Mouse (Mus musculus): Measurements from ENCODE around the gene Myo1g. TPM values are rescaled to one million over a fixed set of nuclear protein-coding genes. Genes with fewer than 3 reads are reported as not detected.
A peak's percentile ranks its signal among the peaks of the same experiment; 100 is the strongest.
"Not testable (repeated sequence)": the region's sequence is repeated elsewhere in the genome, so short reads cannot be mapped to it uniquely, and the experiment has no call there.

Myo1g gene
- polyA plus RNA-seq, 1 experiment from 2014 or later, result 0.37 TPM

- ATAC-seq (ENCODE audit: low FRiP score), result peak; percentile 45
- Histone ChIP-seq H3K4me3 (replicated peaks) (peak overlapping the region; percentile 66), H3K4me1 (peaks cover 25% of the 10 kb centered on the region), H3K9ac (replicated peaks) (peak overlapping the region; percentile 71), H3K36me3 (peaks cover 27% of the 10 kb centered on the region), H3K27me3 (replicated peaks) (no peaks in the 10 kb centered on the region), H3K4me2 (peak overlapping the region; percentile 91), H3K27ac (replicated peaks) (peak overlapping the region; percentile 81), H3K9me3 (replicated peaks) (no peaks in the 10 kb centered on the region)
- 20% methylated on average over 10 of the region's 10 CpGs for WGBS
Observed at GRCm38 (mm10) chr11:6527256-6528185, 6.8 kb upstream of the Myo1g start.

GRCm38 (mm10) chr11:6526526-6527255, 5.9 kb upstream of the Myo1g start:
- 81% methylated on average over 12 of the region's 16 CpGs for WGBS
- peak overlapping the region; percentile 91 for H3K4me2 ChIP-seq
- ATAC-seq (ENCODE audit: low FRiP score); H3K27ac ChIP-seq (replicated peaks); H3K9ac ChIP-seq (replicated peaks); H3K9me3 ChIP-seq (replicated peaks); H3K27me3 ChIP-seq (replicated peaks): not testable (repeated sequence)
- peak overlapping the region; percentile 66; the same call in 1 of the 2 replicates for H3K4me3 ChIP-seq (replicated peaks)
- H3K36me3 ChIP-seq, result peaks cover 27% of the 10 kb centered on the region
- H3K4me1 ChIP-seq, result peaks cover 25% of the 10 kb centered on the region

GRCm38 (mm10) chr11:6525241-6525640, 4.5 kb upstream of the Myo1g start:
- Histone ChIP-seq H3K27ac (replicated peaks) (no peak overlapping the region), H3K9ac (replicated peaks) (no peak overlapping the region), H3K4me3 (replicated peaks) (no peak overlapping the region), H3K27me3 (replicated peaks) (no peaks in the 10 kb centered on the region), H3K9me3 (replicated peaks) (no peaks in the 10 kb centered on the region), H3K36me3 (peaks cover 27% of the 10 kb centered on the region), H3K4me1 (peaks cover 25% of the 10 kb centered on the region), H3K4me2 (no peak overlapping the region)
- no peak for ATAC-seq (ENCODE audit: low FRiP score)
- 70% methylated on average over 1 of the region's 1 CpGs for WGBS

DNA sequence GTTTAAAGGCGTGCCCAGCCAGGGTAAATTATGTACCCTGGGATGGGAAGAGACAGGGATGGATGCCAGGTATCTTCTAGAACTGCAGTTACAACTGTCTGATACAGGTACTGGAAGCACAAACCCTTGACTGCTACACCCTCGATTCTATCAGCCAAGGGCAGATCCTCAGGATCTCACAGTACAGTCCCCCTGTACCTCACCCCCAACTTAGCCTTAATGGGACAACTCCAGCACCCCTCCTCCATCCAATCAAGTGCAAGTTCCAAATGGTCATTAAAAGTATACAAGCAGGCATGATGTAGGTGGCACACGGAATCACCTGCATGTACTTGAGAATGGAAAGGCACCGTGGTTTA, 4.1 kb upstream of the Myo1g start:
- no peak overlapping the region for H3K27ac ChIP-seq (replicated peaks)
- no peaks in the 10 kb centered on the region for H3K27me3 ChIP-seq (replicated peaks)
- H3K4me2 ChIP-seq, result no peak overlapping the region
- H3K4me3 ChIP-seq (replicated peaks), result no peak overlapping the region
- WGBS, result 90% methylated on average over 4 of the region's 4 CpGs
- no peak for ATAC-seq (ENCODE audit: low FRiP score)
- H3K9ac ChIP-seq (replicated peaks), result no peak overlapping the region
- peaks cover 25% of the 10 kb centered on the region for H3K4me1 ChIP-seq
- H3K9me3 ChIP-seq (replicated peaks), result no peaks in the 10 kb centered on the region
- peaks cover 27% of the 10 kb centered on the region for H3K36me3 ChIP-seq

GRCm38 (mm10) chr11:6524165-6524879, 3.6 kb upstream of the Myo1g start:
- Histone ChIP-seq H3K27ac (replicated peaks) (no peak overlapping the region), H3K27me3 (replicated peaks) (no peaks in the 10 kb centered on the region), H3K9ac (replicated peaks) (no peak overlapping the region), H3K36me3 (peaks cover 27% of the 10 kb centered on the region), H3K4me2 (no peak overlapping the region), H3K9me3 (replicated peaks) (no peaks in the 10 kb centered on the region), H3K4me1 (peaks cover 25% of the 10 kb centered on the region), H3K4me3 (replicated peaks) (no peak overlapping the region)
- WGBS, result 94% methylated on average over 8 of the region's 8 CpGs
- ATAC-seq (ENCODE audit: low FRiP score), result no peak

DNA sequence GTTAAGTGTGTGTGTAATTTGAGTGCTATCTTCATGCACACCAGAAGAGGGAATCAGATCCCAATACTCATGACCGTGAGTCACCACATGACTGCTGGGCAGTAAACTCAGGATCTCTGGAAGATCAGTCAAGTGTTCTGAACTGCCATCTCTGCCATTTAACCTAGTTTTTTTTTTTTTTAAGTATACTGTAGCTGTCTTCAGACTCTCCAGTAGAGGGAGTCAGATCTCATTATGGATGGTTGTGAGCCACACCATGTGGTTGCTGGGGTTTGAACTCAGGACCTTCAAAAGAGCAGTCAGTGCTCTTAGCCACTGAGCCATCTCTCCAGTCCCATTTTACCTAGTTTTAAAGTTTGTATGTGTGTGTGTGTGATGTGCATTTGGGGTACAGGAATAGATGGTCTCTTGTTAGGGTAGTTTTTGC, 2.9 kb upstream of the Myo1g start:
- 57% methylated on average over 1 of the region's 1 CpGs for WGBS
- peaks cover 19% of the 10 kb centered on the region for H3K4me1 ChIP-seq

GRCm38 (mm10) chr11:6522782-6523525, 2.2 kb upstream of the Myo1g start:
- peaks cover 16% of the 10 kb centered on the region for H3K4me1 ChIP-seq
- H3K27me3 ChIP-seq (replicated peaks), result no peaks in the 10 kb centered on the region
- H3K4me3 ChIP-seq (replicated peaks), result no peak overlapping the region
- WGBS, result 75% methylated on average over 9 of the region's 9 CpGs
- H3K9ac ChIP-seq (replicated peaks), result no peak overlapping the region
- no peak for ATAC-seq (ENCODE audit: low FRiP score)
- H3K36me3 ChIP-seq, result peaks cover 27% of the 10 kb centered on the region
- H3K4me2 ChIP-seq, result no peak overlapping the region
- H3K9me3 ChIP-seq (replicated peaks), result no peaks in the 10 kb centered on the region
- H3K27ac ChIP-seq (replicated peaks), result no peak overlapping the region

More for the DNA sequence above, 2.9 kb upstream of the Myo1g start:
- no peak overlapping the region for H3K4me2 ChIP-seq
- ATAC-seq (ENCODE audit: low FRiP score), result no peak
- no peaks in the 10 kb centered on the region for H3K27me3 ChIP-seq (replicated peaks)
- H3K4me3 ChIP-seq (replicated peaks), result no peak overlapping the region
- H3K36me3 ChIP-seq, result peaks cover 27% of the 10 kb centered on the region
- no peaks in the 10 kb centered on the region for H3K9me3 ChIP-seq (replicated peaks)
- H3K27ac ChIP-seq (replicated peaks), result no peak overlapping the region
- no peak overlapping the region for H3K9ac ChIP-seq (replicated peaks)

- Histone ChIP-seq H3K27ac (replicated peaks) (no peak overlapping the region), H3K4me3 (replicated peaks) (no peak overlapping the region), H3K9me3 (replicated peaks) (no peaks in the 10 kb centered on the region), H3K4me1 (no peaks in the 10 kb centered on the region), H3K27me3 (replicated peaks) (no peaks in the 10 kb centered on the region), H3K36me3 (peaks cover 6% of the 10 kb centered on the region), H3K4me2 (no peak overlapping the region), H3K9ac (replicated peaks) (no peak overlapping the region)
- ATAC-seq (ENCODE audit: low FRiP score), result no peak
- WGBS, result 76% methylated on average over 11 of the region's 11 CpGs
Observed at GRCm38 (mm10) chr11:6519491-6520033, 1.2 kb downstream of the Myo1g start.

DNA sequence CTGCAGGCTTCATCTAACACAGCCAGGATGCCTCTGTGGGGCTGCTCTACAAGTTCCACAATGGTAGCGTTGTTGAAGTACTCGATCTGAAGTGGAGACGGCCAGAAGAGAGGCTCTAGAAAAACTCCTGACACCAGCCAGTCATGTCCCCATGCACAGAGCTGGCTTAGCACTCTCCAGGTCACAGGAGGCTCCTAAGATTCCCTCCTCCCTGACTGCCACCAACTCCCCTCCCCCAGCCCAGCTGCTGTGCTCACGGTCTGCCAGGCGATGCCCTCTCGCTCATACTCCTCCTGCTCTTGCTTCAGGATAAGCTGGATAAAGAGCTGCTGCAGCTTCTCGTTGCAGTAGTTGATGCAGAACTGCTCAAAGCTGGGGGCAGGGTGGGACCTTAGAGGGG, 5.9 kb downstream of the Myo1g start:
- Histone ChIP-seq H3K4me2 (no peak overlapping the region), H3K4me1 (no peaks in the 10 kb centered on the region), H3K36me3 (no peaks in the 10 kb centered on the region), H3K4me3 (replicated peaks) (no peak overlapping the region), H3K27ac (replicated peaks) (no peak overlapping the region), H3K27me3 (replicated peaks) (no peaks in the 10 kb centered on the region), H3K9ac (replicated peaks) (no peak overlapping the region), H3K9me3 (replicated peaks) (no peaks in the 10 kb centered on the region)
- 57% methylated on average over 7 of the region's 7 CpGs for WGBS
- ATAC-seq (ENCODE audit: low FRiP score), result no peak

GRCm38 (mm10) chr11:6508269-6508876, 12.4 kb downstream of the Myo1g start:
- Histone ChIP-seq H3K9ac (replicated peaks) (no peak overlapping the region), H3K9me3 (replicated peaks) (no peaks in the 10 kb centered on the region), H3K27ac (replicated peaks) (no peak overlapping the region), H3K36me3 (no peaks in the 10 kb centered on the region), H3K4me3 (replicated peaks) (no peak overlapping the region), H3K27me3 (replicated peaks) (no peaks in the 10 kb centered on the region), H3K4me1 (no peaks in the 10 kb centered on the region), H3K4me2 (no peak overlapping the region)
- WGBS, result 58% methylated on average over 1 of the region's 1 CpGs
- no peak for ATAC-seq (ENCODE audit: low FRiP score)
